Mouse (Mus musculus) CD4-positive, CD25-positive, alpha-beta regulatory T cell, adult 4 months (primary cell): ENCODE results near the gene Tnpo3. TPM values are rescaled to one million over a fixed set of nuclear protein-coding genes. Genes with fewer than 3 reads are reported as not detected.

Source experiments
- ATAC-seq: one replicate; pipeline ENCODE4 v1.8.0; 2017
- polyA plus RNA-seq, 2 experiments: library from polyadenylated mRNA; unstranded; fragments of 100-300 nt; shearing (Covaris generic); gene quantifications; one replicate each; pipeline ENCODE4 v1.2.1; 2017

The Tnpo3 gene
- 100 to 1,000 TPM in 1 of 2 experiments, 10 to 100 TPM in 1; 67.5 to 110 TPM for polyA plus RNA-seq

GRCm38 (mm10) chr6:29609111-29610019 lies at the start of gene Tnpo3:
Tnpo3 (minus strand) TSS chr6:29609887.
- ATAC-seq = peak; percentile 95

- ATAC-seq = no peak
Measured at GRCm38 (mm10) chr6:29658626-29659475, 49.2 kb upstream of the Tnpo3 start.

GRCm38 (mm10) chr6:29653271-29653670 lies 43.6 kb upstream of the Tnpo3 start:
- no peak for ATAC-seq

- no peak for ATAC-seq
Measured at GRCm38 (mm10) chr6:29650170-29650549, 40.5 kb upstream of the Tnpo3 start.

GRCm38 (mm10) chr6:29649494-29650169 lies 39.9 kb upstream of the Tnpo3 start:
- ATAC-seq = peak; percentile 45

- no peak for ATAC-seq
Measured at GRCm38 (mm10) chr6:29641816-29642215, 32.1 kb upstream of the Tnpo3 start.

- ATAC-seq = no peak
Measured at GRCm38 (mm10) chr6:29639580-29640419, 30.1 kb upstream of the Tnpo3 start.

- ATAC-seq = no peak
Measured at GRCm38 (mm10) chr6:29638844-29639460, 29.3 kb upstream of the Tnpo3 start.

GRCm38 (mm10) chr6:29637397-29638373 lies 28.0 kb upstream of the Tnpo3 start:
- ATAC-seq = no peak

- no peak for ATAC-seq
Measured at GRCm38 (mm10) chr6:29636322-29637092, 26.8 kb upstream of the Tnpo3 start.

- ATAC-seq = no peak
Measured at GRCm38 (mm10) chr6:29634537-29634936, 24.9 kb upstream of the Tnpo3 start.

GRCm38 (mm10) chr6:29632552-29633292 lies 23.0 kb upstream of the Tnpo3 start:
- ATAC-seq = no peak

- no peak for ATAC-seq
Measured at GRCm38 (mm10) chr6:29631751-29632551, 22.3 kb upstream of the Tnpo3 start.

GRCm38 (mm10) chr6:29630216-29630615 lies 20.5 kb upstream of the Tnpo3 start:
- no peak for ATAC-seq

- ATAC-seq = no peak
Measured at GRCm38 (mm10) chr6:29627756-29628155, 18.1 kb upstream of the Tnpo3 start.

GRCm38 (mm10) chr6:29623857-29624256 lies 14.2 kb upstream of the Tnpo3 start:
- ATAC-seq = no peak

GRCm38 (mm10) chr6:29622273-29622672 lies 12.6 kb upstream of the Tnpo3 start:
- no peak for ATAC-seq
